Mouse (Mus musculus): ENCODE measurements at regions not wholly inside any gene's neighbourhood (a gene's known extent, or its start where the extent isn't known, plus 50 kb on each side); places are given as distances from the start of the nearest gene placed in this dataset.

DNA sequence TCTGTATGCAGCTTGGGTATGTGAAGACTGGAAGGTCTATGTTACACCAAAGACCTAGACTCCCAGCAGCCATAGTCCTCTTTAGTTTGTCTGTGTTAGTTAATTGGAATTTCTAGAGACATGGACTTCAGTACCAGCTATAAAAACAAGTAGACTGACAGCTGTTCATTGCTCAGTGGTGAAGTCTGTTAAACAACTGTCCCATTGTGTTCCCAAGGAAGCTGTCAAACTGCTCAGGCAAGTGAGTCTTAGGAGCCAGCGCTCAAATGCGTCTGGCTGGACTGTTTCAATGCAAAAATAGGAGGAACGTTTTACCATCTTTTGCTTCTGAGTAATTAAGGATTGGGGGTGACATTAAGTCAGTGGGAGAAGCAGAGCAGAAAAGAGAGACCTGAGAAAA is 92.9 kb upstream of the Fam83b start:
- Histone ChIP-seq H3K4me1 (replicated peaks; ENCODE audit: control insufficient read depth, insufficient read depth, low read length) (no peaks in the 10 kb centered on the region), H3K4me3 (ENCODE audit: low read depth, low read length) (no peak overlapping the region), H3K36me3 (ENCODE audit: control insufficient read depth, insufficient read depth, low read length) (no peaks in the 10 kb centered on the region), H3K27ac (ENCODE audit: low read depth) (peak overlapping the region; percentile 22; the same call in 1 of the 2 replicates), H3K27me3 (replicated peaks; ENCODE audit: control insufficient read depth, insufficient read depth, low read length) (no peaks in the 10 kb centered on the region), H3K4me2 (ENCODE audit: low read length) (no peak overlapping the region), H3K9me3 (ENCODE audit: control insufficient read depth, low read length) (no peaks in the 10 kb centered on the region), H3K9ac (ENCODE audit: low read length) (no peak overlapping the region)
- peak; percentile 76; the same call in 1 of the 2 replicates for ATAC-seq (replicated peaks; ENCODE audit: low FRiP score, low TSS enrichment, low read depth)
- no peak for DNase-seq (ENCODE audit: low spot score)
- WGBS, result 53% methylated on average over 3 of the region's 3 CpGs

- Histone ChIP-seq H3K9ac (ENCODE audit: low read length) (no peak overlapping the region), H3K27ac (ENCODE audit: low read depth) (no peak overlapping the region), H3K4me1 (replicated peaks; ENCODE audit: control insufficient read depth, insufficient read depth, low read length) (no peaks in the 10 kb centered on the region), H3K4me2 (ENCODE audit: low read length) (no peak overlapping the region), H3K27me3 (replicated peaks; ENCODE audit: control insufficient read depth, insufficient read depth, low read length) (no peaks in the 10 kb centered on the region), H3K9me3 (ENCODE audit: control insufficient read depth, low read length) (no peaks in the 10 kb centered on the region), H3K36me3 (ENCODE audit: control insufficient read depth, insufficient read depth, low read length) (no peaks in the 10 kb centered on the region), H3K4me3 (ENCODE audit: low read depth, low read length) (no peak overlapping the region)
- DNase-seq (ENCODE audit: low spot score), result no peak
- WGBS, result 83% methylated on average over 2 of the region's 2 CpGs
- no peak for ATAC-seq (replicated peaks; ENCODE audit: low FRiP score, low TSS enrichment, low read depth)
These were observed 86.4 kb upstream of the Fam83b start for GRCm38 (mm10) chr9:76653311-76653710.

DNA sequence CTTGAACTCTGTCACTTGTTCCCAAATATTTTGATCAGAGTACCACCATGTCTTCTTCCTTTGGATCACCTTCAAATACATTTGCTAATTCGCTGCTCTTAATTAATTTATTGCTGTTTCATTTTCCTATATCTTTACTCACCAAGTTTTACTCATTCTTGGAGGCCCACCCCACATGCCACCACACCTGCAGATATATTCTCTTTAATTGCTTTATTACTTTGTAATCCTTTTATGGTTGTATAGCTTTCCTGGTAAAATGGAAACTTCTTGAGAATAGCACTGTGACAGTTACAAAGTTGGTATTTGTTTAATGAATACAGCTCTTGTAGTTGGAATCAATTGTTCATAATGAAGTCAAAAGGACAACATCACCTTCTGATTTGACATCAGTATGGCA is 82.6 kb upstream of the Fam83b start:
- no peak for ATAC-seq (replicated peaks; ENCODE audit: low FRiP score, low TSS enrichment, low read depth)

GRCm38 (mm10) chr9:76646383-76646782 is 79.5 kb upstream of the Fam83b start:
- Histone ChIP-seq H3K9ac (ENCODE audit: low read length) (no peak overlapping the region), H3K27me3 (replicated peaks; ENCODE audit: control insufficient read depth, insufficient read depth, low read length) (no peaks in the 10 kb centered on the region), H3K4me3 (ENCODE audit: low read depth, low read length) (no peak overlapping the region), H3K36me3 (ENCODE audit: control insufficient read depth, insufficient read depth, low read length) (no peaks in the 10 kb centered on the region), H3K27ac (ENCODE audit: low read depth) (no peak overlapping the region), H3K4me2 (ENCODE audit: low read length) (no peak overlapping the region), H3K4me1 (replicated peaks; ENCODE audit: control insufficient read depth, insufficient read depth, low read length) (no peaks in the 10 kb centered on the region), H3K9me3 (ENCODE audit: control insufficient read depth, low read length) (no peaks in the 10 kb centered on the region)
- ATAC-seq (replicated peaks; ENCODE audit: low FRiP score, low TSS enrichment, low read depth) (no peak), DNase-seq (ENCODE audit: low spot score) (no peak)

More for the DNA sequence above, 82.6 kb upstream of the Fam83b start:
- Histone ChIP-seq H3K27me3 (replicated peaks; ENCODE audit: control insufficient read depth, insufficient read depth, low read length) (no peaks in the 10 kb centered on the region), H3K9ac (ENCODE audit: low read length) (no peak overlapping the region), H3K9me3 (ENCODE audit: control insufficient read depth, low read length) (no peaks in the 10 kb centered on the region), H3K4me1 (replicated peaks; ENCODE audit: control insufficient read depth, insufficient read depth, low read length) (no peaks in the 10 kb centered on the region), H3K4me3 (ENCODE audit: low read depth, low read length) (no peak overlapping the region), H3K36me3 (ENCODE audit: control insufficient read depth, insufficient read depth, low read length) (no peaks in the 10 kb centered on the region), H3K4me2 (ENCODE audit: low read length) (no peak overlapping the region), H3K27ac (ENCODE audit: low read depth) (no peak overlapping the region)
- no peak for DNase-seq (ENCODE audit: low spot score)
- WGBS, result 67% methylated on average over 1 of the region's 1 CpGs
